ENCODE assay signal across 20 mouse cellular contexts in the genomic region with DNA sequence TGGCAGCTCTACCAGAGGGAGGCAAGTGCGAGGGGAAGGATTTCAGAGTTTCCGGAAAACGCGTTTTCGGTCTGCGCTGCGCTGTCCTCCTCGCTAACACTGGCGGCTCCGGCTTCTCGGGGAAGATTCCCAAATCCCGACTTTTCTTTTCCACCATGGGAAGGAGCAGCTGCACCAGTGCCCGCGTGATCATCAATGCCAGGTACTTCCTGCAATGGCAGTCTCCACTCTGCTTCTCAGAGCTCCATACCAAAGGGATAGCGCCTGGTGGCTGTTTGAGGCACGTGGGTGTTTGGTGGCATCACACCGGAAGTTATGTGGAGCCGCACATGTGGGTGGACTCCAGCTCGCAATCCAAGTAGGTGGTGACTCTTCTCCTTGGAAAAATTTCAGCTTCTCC. TPM values are rescaled to one million over a fixed set of nuclear protein-coding genes. Genes with fewer than 3 reads are reported as not detected.
A peak's percentile ranks its signal among the peaks of the same experiment; 100 is the strongest.
DNase-seq lines count a peak whose midpoint lies in the region; ATAC-seq and TF ChIP-seq lines count a peak whose summit lies in the region.
"Had no signal": no experiment of that assay in that cellular context is flagged by ENCODE, and none has a peak within 500 bp of the region (broad histone marks: within the 10 kb centered on the region; RNA-seq: fewer than 3 reads in every experiment).

No protein-coding gene starts in this region.

- peak overlapping the region; percentile 64 for H3K4me3 ChIP-seq in testis, adult 2 months (ENCODE audit: control insufficient read depth, low read depth, low read length)
- no peak overlapping the region for H3K4me3 ChIP-seq in stomach, postnatal 0 days (ENCODE audit: low read depth, low read length)
- no peak overlapping the region for H3K4me3 ChIP-seq in intestine, embryonic 16.5 days (ENCODE audit: low read length)
- H3K4me3 ChIP-seq in midbrain, embryonic 15.5 days: no peak overlapping the region
- H3K4me3 ChIP-seq: embryonic facial prominence, embryonic 13.5 days; forebrain, embryonic 10.5 days; heart, embryonic 13.5 days; intestine, embryonic 15.5 days; neural tube, embryonic 12.5 days had no signal

- H3K27ac ChIP-seq in testis, adult 2 months (ENCODE audit: control insufficient read depth, insufficient read depth, low read depth, low read length): no peak overlapping the region
- no peak overlapping the region for H3K27ac ChIP-seq in stomach, postnatal 0 days (replicated peaks)
- H3K27ac ChIP-seq in intestine, embryonic 16.5 days (ENCODE audit: low read length): no peak overlapping the region
- H3K27ac ChIP-seq in midbrain, embryonic 15.5 days: no peak overlapping the region
- H3K27ac ChIP-seq: embryonic facial prominence, embryonic 13.5 days; forebrain, embryonic 10.5 days; heart, embryonic 13.5 days; intestine, embryonic 15.5 days; macrophage; neural tube, embryonic 12.5 days had no signal

- no peak overlapping the region for H3K4me2 ChIP-seq in stomach, postnatal 0 days (replicated peaks; ENCODE audit: low read depth)
- H3K4me2 ChIP-seq in intestine, embryonic 16.5 days (ENCODE audit: low read depth, low read length): no peak overlapping the region
- no peak overlapping the region for H3K4me2 ChIP-seq in midbrain, embryonic 15.5 days
- H3K4me2 ChIP-seq: embryonic facial prominence, embryonic 13.5 days; heart, embryonic 13.5 days; intestine, embryonic 15.5 days; neural tube, embryonic 12.5 days had no signal

- no peaks in the 10 kb centered on the region for H3K36me3 ChIP-seq in testis, adult 2 months (ENCODE audit: control insufficient read depth, insufficient read depth, low read length)
- no peaks in the 10 kb centered on the region for H3K36me3 ChIP-seq in stomach, postnatal 0 days (ENCODE audit: control insufficient read depth, insufficient read depth, low read length)
- no peaks in the 10 kb centered on the region for H3K36me3 ChIP-seq in intestine, embryonic 16.5 days (ENCODE audit: control insufficient read depth, insufficient read depth, low read length)
- H3K36me3 ChIP-seq in midbrain, embryonic 15.5 days (replicated peaks): no peaks in the 10 kb centered on the region
- H3K36me3 ChIP-seq: embryonic facial prominence, embryonic 13.5 days; forebrain, embryonic 10.5 days; heart, embryonic 13.5 days; intestine, embryonic 15.5 days; neural tube, embryonic 12.5 days had no signal

- no peak for ATAC-seq in stomach, postnatal 0 days (ENCODE audit: low FRiP score, low TSS enrichment)
- no peak for ATAC-seq in intestine, embryonic 16.5 days
- no peak for ATAC-seq in midbrain, embryonic 15.5 days (replicated peaks)
- ATAC-seq: intestine, embryonic 15.5 days; midbrain, embryonic 16.5 days had no signal

- TF ChIP-seq CTCF in testis, adult 2 months (IDR thresholded peaks at IDR 0.05; ENCODE audit: control insufficient read depth, insufficient read depth, insufficient replicate concordance, low read depth, low read length): no peak
- TF ChIP-seq CTCF in stomach, postnatal 0 days (IDR thresholded peaks at IDR 0.05; ENCODE audit: low read depth): no peak

- DNase-seq in testis, postnatal 14 days (ENCODE audit: low spot score): no peak
- DNase-seq in layer of hippocampus, postnatal 14 days (ENCODE audit: low spot score in 2 of 2): peak; percentile 25 to 48
- DNase-seq in left cerebral cortex, postnatal 36 days (ENCODE audit: low spot score in 2 of 2): peak; percentile 85 to 87
- no peak for DNase-seq in stomach, postnatal 0 days (ENCODE audit: low spot score)
- no peak for DNase-seq in cerebellum, adult 9-10 months
- DNase-seq: adrenal gland, postnatal 14 days; cerebellum, postnatal 36 days; kidney, postnatal 10 days; lung, adult 18-20 months; retina, postnatal 1 day had no signal

- H3K9me3 ChIP-seq in stomach, postnatal 0 days (ENCODE audit: control insufficient read depth, low read length): no peaks in the 10 kb centered on the region
- no peaks in the 10 kb centered on the region for H3K9me3 ChIP-seq in intestine, embryonic 16.5 days (ENCODE audit: control insufficient read depth, low read length)
- no peaks in the 10 kb centered on the region for H3K9me3 ChIP-seq in midbrain, embryonic 15.5 days
- H3K9me3 ChIP-seq: embryonic facial prominence, embryonic 13.5 days; forebrain, embryonic 10.5 days; heart, embryonic 13.5 days; intestine, embryonic 15.5 days; neural tube, embryonic 12.5 days had no signal

- peaks cover 2% of the 10 kb centered on the region for H3K4me1 ChIP-seq in testis, adult 2 months (ENCODE audit: control insufficient read depth, insufficient read depth, low read length)
- no peaks in the 10 kb centered on the region for H3K4me1 ChIP-seq in stomach, postnatal 0 days (replicated peaks; ENCODE audit: control insufficient read depth, insufficient read depth)
- no peaks in the 10 kb centered on the region for H3K4me1 ChIP-seq in intestine, embryonic 16.5 days (ENCODE audit: control insufficient read depth, insufficient read depth, low read length)
- H3K4me1 ChIP-seq in midbrain, embryonic 15.5 days: no peaks in the 10 kb centered on the region
- H3K4me1 ChIP-seq: embryonic facial prominence, embryonic 13.5 days; heart, embryonic 13.5 days; intestine, embryonic 15.5 days; neural tube, embryonic 12.5 days had no signal

- TF ChIP-seq EP300 in stomach, postnatal 0 days (optimal IDR thresholded peaks at IDR 0.05): no peak

- no peaks in the 10 kb centered on the region for H3K27me3 ChIP-seq in testis, adult 2 months (ENCODE audit: control insufficient read depth, insufficient read depth, low read length)
- no peaks in the 10 kb centered on the region for H3K27me3 ChIP-seq in stomach, postnatal 0 days (ENCODE audit: control insufficient read depth, insufficient read depth, low read length)
- no peaks in the 10 kb centered on the region for H3K27me3 ChIP-seq in intestine, embryonic 16.5 days (replicated peaks; ENCODE audit: control insufficient read depth, insufficient read depth, low read length)
- no peaks in the 10 kb centered on the region for H3K27me3 ChIP-seq in midbrain, embryonic 15.5 days (replicated peaks)
- H3K27me3 ChIP-seq: embryonic facial prominence, embryonic 13.5 days; heart, embryonic 13.5 days; intestine, embryonic 15.5 days; neural tube, embryonic 12.5 days had no signal

- 85% methylated on average over 19 of the region's 19 CpGs for WGBS in stomach, postnatal 0 days
- 90% methylated on average over 19 of the region's 19 CpGs for WGBS in intestine, embryonic 16.5 days
- 91% methylated on average over 19 of the region's 19 CpGs for WGBS in midbrain, embryonic 15.5 days

- H3K9ac ChIP-seq in stomach, postnatal 0 days (ENCODE audit: low read length): no peak overlapping the region
- no peak overlapping the region for H3K9ac ChIP-seq in intestine, embryonic 16.5 days (ENCODE audit: low read depth, low read length)
- no peak overlapping the region for H3K9ac ChIP-seq in midbrain, embryonic 15.5 days
- H3K9ac ChIP-seq: embryonic facial prominence, embryonic 13.5 days; heart, embryonic 13.5 days; intestine, embryonic 15.5 days; neural tube, embryonic 12.5 days had no signal

- TF ChIP-seq POLR2A in testis, adult 2 months (IDR thresholded peaks at IDR 0.05; ENCODE audit: control insufficient read depth, low read depth, low read length): peak; percentile 26; the same call in 1 of the 2 replicates

- intact Hi-C loops in left cerebral cortex, postnatal 36 days (cut with DNase I): loop anchor here (5.0 kb wide), 1 partner anchor 36 kb away; no protein-coding TSS in a partner anchor

RNA-seq across cellular contexts. Expression of a gene that starts 24.0 kb away (rescaled TPM):
- 182 and 203 TPM in 2 replicates for polyA plus RNA-seq in testis, adult 2 months (2012; rRNA removed)
- total RNA-seq in layer of hippocampus, postnatal 14 days (2021): 10 to 100 TPM; 71.2 to 73.4 TPM
- 10 to 100 TPM; 43.8 to 45.3 TPM for total RNA-seq in left cerebral cortex, postnatal 36 days (2021)
- 98.2 and 102 TPM in 2 replicates for polyA plus RNA-seq in stomach, postnatal 0 days (2015; fragmentation: Nextera tagmentation; extraction: Ambion mirVana)
- polyA plus RNA-seq in intestine, embryonic 16.5 days (2015; fragmentation: Nextera tagmentation; extraction: Ambion mirVana): 108 and 123 TPM in 2 replicates
- 135 TPM in 2 replicates for polyA plus RNA-seq in midbrain, embryonic 15.5 days (2015; fragmentation: Nextera tagmentation; extraction: Ambion mirVana)

RNA-seq across cellular contexts. Expression of a gene that starts 38.5 kb away (rescaled TPM):
- 0.08 TPM in 1 of 2 replicates, not detected in the other for polyA plus RNA-seq in testis, adult 2 months (2012; rRNA removed)
- 100 to 1,000 TPM; 183 to 189 TPM for total RNA-seq in layer of hippocampus, postnatal 14 days (2021)
- total RNA-seq in left cerebral cortex, postnatal 36 days (2021): 100 to 1,000 TPM; 209 to 239 TPM
- 0.10 and 0.11 TPM in 2 replicates for polyA plus RNA-seq in stomach, postnatal 0 days (2015; fragmentation: Nextera tagmentation; extraction: Ambion mirVana)
- polyA plus RNA-seq in intestine, embryonic 16.5 days (2015; fragmentation: Nextera tagmentation; extraction: Ambion mirVana): 0.10 and 0.12 TPM in 2 replicates
- polyA plus RNA-seq in midbrain, embryonic 15.5 days (2015; fragmentation: Nextera tagmentation; extraction: Ambion mirVana): 24.0 and 25.1 TPM in 2 replicates
- polyA plus RNA-seq: macrophage had no signal

Comparison
In these comparisons a context has a peak if more than half of its experiments do, and no peak if none do; other contexts are left out.
1. DNase-seq: peak in layer of hippocampus, postnatal 14 days (2 of 2) and left cerebral cortex, postnatal 36 days (2 of 2); none in testis, postnatal 14 days (single experiment), stomach, postnatal 0 days (single experiment) and cerebellum, adult 9-10 months (single experiment).
2. RNA of a gene that starts 38.5 kb away (polyA plus RNA-seq): 24.0 to 25.1 TPM in midbrain, embryonic 15.5 days; 0.10 to 0.12 TPM in intestine, embryonic 16.5 days, 0.10 to 0.11 TPM in stomach, postnatal 0 days and 0.08 TPM in testis, adult 2 months; every median in the first group is over 10 times any median in the second.